Mouse (Mus musculus) liver, adult (tissue): ENCODE results near the gene Zc3h7a.

Experiments
- GATA4 ChIP-seq: IDR thresholded peaks from 2 replicates; pipeline ENCODE4 v1.6.1; 2014; ENCODE audit warnings: mild to moderate bottlenecking, low read length; ENCODE audit not compliant: insufficient replicate concordance

The Zc3h7a gene

GRCm38 (mm10) chr16:11092523-11092922, 83.7 kb downstream of the Zc3h7a start:
- TF ChIP-seq GATA4 = no peak

- no peak for TF ChIP-seq GATA4
These were observed 84.1 kb downstream of the Zc3h7a start for GRCm38 (mm10) chr16:11092061-11092460.

GRCm38 (mm10) chr16:11090836-11091570, 85.2 kb downstream of the Zc3h7a start:
- TF ChIP-seq GATA4 = no peak

GRCm38 (mm10) chr16:11086856-11087588, 89.2 kb downstream of the Zc3h7a start:
- no peak for TF ChIP-seq GATA4
